Mouse (Mus musculus): Measurements from ENCODE around the gene Gpsm3. TPM values are rescaled to one million over a fixed set of nuclear protein-coding genes. Genes with fewer than 3 reads are reported as not detected.
A peak's percentile ranks its signal among the peaks of the same experiment; 100 is the strongest.

The Gpsm3 gene
- total and polyA plus RNA-seq, 3 experiments = 13.0 to 38.7 (median 18.2) TPM

DNA sequence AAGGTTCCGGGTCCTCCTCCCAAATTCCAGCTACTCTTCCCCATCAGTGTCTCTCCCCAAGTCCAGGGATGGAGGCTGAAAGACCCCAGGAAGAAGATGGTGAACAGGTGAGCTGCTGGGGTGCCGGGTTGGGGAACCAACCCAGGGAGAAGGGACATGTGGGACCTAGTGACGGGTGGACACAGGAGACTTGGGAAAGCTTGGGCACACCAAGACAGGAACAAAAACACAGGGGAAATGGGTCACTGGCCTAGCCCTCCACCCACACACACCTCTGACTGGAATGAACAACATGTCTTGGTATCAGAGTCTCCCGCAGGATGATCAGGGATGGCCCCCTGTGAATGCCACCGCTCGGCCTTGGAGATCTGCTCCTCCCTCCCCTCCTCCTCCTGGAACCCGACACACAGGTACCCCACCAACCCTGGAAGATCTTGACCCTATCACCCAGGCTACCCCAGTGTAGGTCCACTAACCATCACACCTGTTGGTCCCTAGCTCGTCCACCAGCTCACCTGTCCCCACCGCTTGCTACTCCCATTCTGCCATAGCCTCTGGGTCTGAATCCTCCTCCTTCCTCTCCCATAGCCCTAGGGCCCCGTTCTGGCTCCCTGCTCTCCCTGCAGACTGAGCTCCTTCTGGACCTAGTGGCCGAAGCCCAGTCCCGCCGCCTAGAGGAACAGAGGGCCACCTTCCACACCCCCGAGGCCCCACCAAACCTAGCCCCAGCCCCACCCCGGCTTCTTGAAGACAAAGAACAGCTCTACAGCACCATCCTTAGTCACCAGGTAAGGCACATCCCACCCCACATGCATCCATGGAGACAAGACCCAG lies 765 bp downstream of the Gpsm3 start:
- no peaks in the 10 kb centered on the region for H3K9me3 ChIP-seq (replicated peaks; ENCODE audit: low read length)

DNA sequence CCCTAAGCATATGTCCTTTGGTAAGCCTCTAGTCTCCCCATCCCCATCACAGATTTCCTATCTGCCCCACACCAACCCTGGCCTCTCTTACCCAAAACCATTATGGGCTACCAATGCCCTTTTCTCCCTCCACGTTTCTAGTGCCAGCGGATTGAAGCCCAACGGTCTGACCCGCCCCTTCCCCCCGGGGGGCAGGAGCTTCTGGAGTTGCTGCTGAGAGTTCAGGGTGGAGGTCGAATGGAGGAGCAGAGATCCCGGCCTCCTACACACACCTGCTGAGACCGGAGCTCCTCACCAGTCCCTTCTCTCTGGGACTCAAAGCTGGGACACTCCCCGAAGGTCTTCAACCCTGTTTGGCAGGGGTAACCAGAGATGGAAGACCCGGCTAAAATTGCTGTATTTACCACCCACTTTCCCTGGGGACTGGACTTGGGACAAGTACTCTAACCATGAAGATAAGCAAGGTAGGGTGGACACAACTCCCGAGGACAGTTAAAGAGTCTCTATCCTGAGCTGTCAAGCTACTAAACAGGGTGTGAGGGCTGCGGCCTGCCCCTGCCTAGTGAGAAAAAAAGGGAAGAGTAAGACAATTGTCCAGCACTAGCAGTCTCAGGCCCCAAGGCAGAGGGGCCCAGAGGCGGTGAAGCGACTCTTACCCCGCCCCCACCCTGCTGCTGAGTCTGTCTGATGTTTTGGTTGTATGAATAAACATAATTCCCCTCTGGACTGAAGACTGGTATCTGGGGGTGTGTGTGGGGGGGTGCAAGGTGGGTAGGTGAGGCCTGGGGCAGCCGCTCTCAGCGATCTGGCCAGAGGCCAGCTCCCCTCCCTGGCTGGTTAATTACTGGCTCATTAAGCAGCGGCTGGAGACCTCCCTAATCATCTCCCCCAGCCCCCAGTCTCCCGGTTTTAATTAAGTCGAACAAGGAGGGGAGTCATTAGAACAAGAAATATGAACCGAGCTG lies 1.7 kb downstream of the Gpsm3 start, which contains the start of gene Pbx2:
Pbx2 (plus strand) TSS at position 238 of the 965 bp plus-strand sequence.
- 0 out of 2 replicates have a peak, but pooled peaks have one; percentile 4 for TF ChIP-seq ZMIZ1 (IDR thresholded peaks at IDR 0.05; ENCODE audit: low read depth, low read length)
- TF ChIP-seq MEF2A (IDR thresholded peaks at IDR 0.05; ENCODE audit: borderline replicate concordance, low read depth, low read length) = no peak
- TF ChIP-seq CHD2 (IDR thresholded peaks at IDR 0.05; ENCODE audit: low read length) = 0 out of 2 replicates have a peak, but pooled peaks have one; percentile 17
- 0 out of 2 replicates have a peak, but pooled peaks have one; percentile 44 for TF ChIP-seq MAZ (IDR thresholded peaks at IDR 0.05; ENCODE audit: low read depth, low read length)
- 0 out of 2 replicates have a peak, but pooled peaks have one; percentile 42 for TF ChIP-seq SIN3A (IDR thresholded peaks at IDR 0.05; ENCODE audit: low read length)
- Histone ChIP-seq H3K4me3 (replicated peaks in 1 of 3; ENCODE audit: low read depth in 2 of 3, low read length in 2 of 3, poor library complexity in 1 of 3) (peak within 1 kb of the TSS; percentile 63 to 88 (median 82)), H3K27me3 (replicated peaks) (no peaks in the 10 kb centered on the region), H3K9ac (ENCODE audit: insufficient read depth, low read depth) (peak within 1 kb of the TSS; percentile 95), H3K36me3 (replicated peaks in 1 of 2; ENCODE audit: control insufficient read depth in 1 of 2, insufficient read depth in 1 of 2, low read length in 1 of 2) (peaks cover 16 to 31% of the 10 kb centered on the region in 2 experiments), H3K9me3 (replicated peaks; ENCODE audit: low read length) (no peaks in the 10 kb centered on the region), H3K4me1 (ENCODE audit: control insufficient read depth in 1 of 2, insufficient read depth in 2 of 2) (peaks cover 8 to 48% of the 10 kb centered on the region in 2 experiments; a peak in 2 of 4 replicates), H3K79me2 (replicated peaks; ENCODE audit: control insufficient read depth, extremely low read depth, insufficient read depth, poor library complexity, severe bottlenecking) (no peaks in the 10 kb centered on the region; the same call in 1 of the 2 replicates), H3K4me2 (ENCODE audit: insufficient read depth, low read depth, poor library complexity, severe bottlenecking) (peak within 1 kb of the TSS; percentile 73), H3K27ac (ENCODE audit: insufficient read depth, low read depth) (peak within 1 kb of the TSS; percentile 85)
- DNase-seq (ENCODE audit: extremely low read depth) = peak; percentile 50
- dilution Hi-C loops (cut with MboI; ENCODE audit: extremely low pct_ligation_motif_present, extremely low pct_unique_long_range_greater_than_20kb, low sequenced_read_pairs) = no loop called here
- in situ Hi-C loops (cut with MboI; ENCODE audit: low pct_ligation_motif_present, low pct_unique_long_range_greater_than_20kb, low sequenced_read_pairs) = no loop called here

More for the DNA sequence above, 765 bp downstream of the Gpsm3 start:
- in situ Hi-C loops (cut with MboI; ENCODE audit: low pct_ligation_motif_present, low pct_unique_long_range_greater_than_20kb, low sequenced_read_pairs) = no loop called here
- peak overlapping the region; percentile 67 for H3K9ac ChIP-seq (ENCODE audit: insufficient read depth, low read depth)
- H3K4me3 ChIP-seq (replicated peaks in 1 of 3; ENCODE audit: low read depth in 2 of 3, low read length in 2 of 3, poor library complexity in 1 of 3) = peak overlapping the region; percentile 51 to 88 (median 82)
- peaks cover 8 to 49% of the 10 kb centered on the region in 2 experiments; a peak in 2 of 4 replicates for H3K4me1 ChIP-seq (ENCODE audit: control insufficient read depth in 1 of 2, insufficient read depth in 2 of 2)
- peak overlapping the region; percentile 85 for H3K27ac ChIP-seq (ENCODE audit: insufficient read depth, low read depth)
- H3K36me3 ChIP-seq (replicated peaks in 1 of 2; ENCODE audit: control insufficient read depth in 1 of 2, insufficient read depth in 1 of 2, low read length in 1 of 2) = peaks cover 11 to 22% of the 10 kb centered on the region in 2 experiments
- dilution Hi-C loops (cut with MboI; ENCODE audit: extremely low pct_ligation_motif_present, extremely low pct_unique_long_range_greater_than_20kb, low sequenced_read_pairs) = no loop called here
- TF ChIP-seq RAD21 (IDR thresholded peaks at IDR 0.05; ENCODE audit: low read depth, low read length) (no peak), NRF1 (IDR thresholded peaks at IDR 0.05; ENCODE audit: low read depth, low read length) (no peak), RCOR1 (conservative IDR thresholded peaks at IDR 0.05; ENCODE audit: low read depth, low read length) (no peak), GABPA (IDR thresholded peaks at IDR 0.05; ENCODE audit: insufficient replicate concordance, low read depth, low read length) (no peak), POLR2AphosphoS2 (IDR thresholded peaks at IDR 0.05; ENCODE audit: low read depth, low read length) (no peak), CHD1 (IDR thresholded peaks at IDR 0.05; ENCODE audit: low read depth, low read length) (no peak), MAFK (IDR thresholded peaks at IDR 0.05; ENCODE audit: insufficient replicate concordance, low read length) (no peak), ZC3H11A (IDR thresholded peaks at IDR 0.05; ENCODE audit: low read depth, low read length) (no peak), E2F4 (IDR thresholded peaks at IDR 0.05; ENCODE audit: insufficient replicate concordance, low read depth, low read length) (no peak), JUN (IDR thresholded peaks at IDR 0.05; ENCODE audit: insufficient read depth, low read depth, low read length) (no peak), NELFE (IDR thresholded peaks at IDR 0.05; ENCODE audit: low read depth, low read length) (no peak)
- no peaks in the 10 kb centered on the region; the same call in 1 of the 2 replicates for H3K79me2 ChIP-seq (replicated peaks; ENCODE audit: control insufficient read depth, extremely low read depth, insufficient read depth, poor library complexity, severe bottlenecking)
- no peak for DNase-seq (ENCODE audit: extremely low read depth)
- H3K4me2 ChIP-seq (ENCODE audit: insufficient read depth, low read depth, poor library complexity, severe bottlenecking) = peak overlapping the region; percentile 73
- H3K27me3 ChIP-seq (replicated peaks) = no peaks in the 10 kb centered on the region

Data from CH12.LX (cell line).